Mouse (Mus musculus): ENCODE results near the gene Fig4.

DNA sequence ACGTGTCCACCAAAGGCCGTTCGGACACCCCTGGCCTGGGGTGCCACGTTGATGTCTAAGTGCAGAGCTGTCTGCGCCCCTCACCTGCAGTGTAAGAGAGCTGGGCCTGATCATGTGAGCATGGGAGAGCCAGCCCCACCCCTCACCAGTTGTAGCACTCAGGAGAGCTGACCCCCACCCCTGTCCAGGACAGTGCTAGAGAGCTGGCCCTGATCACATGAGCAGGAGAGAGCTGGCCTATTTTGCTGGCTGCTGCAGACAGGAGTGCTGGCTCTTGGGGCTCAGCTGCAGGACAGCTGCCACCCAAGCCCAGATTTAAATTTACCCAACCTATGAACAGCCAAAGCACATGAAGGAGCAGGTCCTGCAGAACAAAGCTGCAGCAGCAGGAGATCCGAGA is 57.6 kb downstream of the Fig4 start:
- TF ChIP-seq ZC3H11A (IDR thresholded peaks at IDR 0.05; ENCODE audit: borderline replicate concordance, low read depth, low read length), result no peak
- TF ChIP-seq HCFC1 (IDR thresholded peaks at IDR 0.05; ENCODE audit: borderline replicate concordance, insufficient read depth, low read length), result no peak
- no peak for TF ChIP-seq MAFK (IDR thresholded peaks at IDR 0.05; ENCODE audit: insufficient read depth, low read depth, low read length)
- no peak for TF ChIP-seq CHD2 (IDR thresholded peaks at IDR 0.05; ENCODE audit: low read depth, low read length)
